Mouse (Mus musculus): ENCODE measurements around the gene Selplg.

- TF ChIP-seq CTCF (IDR thresholded peaks at IDR 0.05) (no peak), EP300 (IDR thresholded peaks at IDR 0.05) (no peak)
Measured at GRCm38 (mm10) chr5:113828481-113828880, 4.0 kb downstream of the Selplg start.
